Mouse (Mus musculus): Measurements from ENCODE around the gene Pcbd2.

Pcbd2 gene

GRCm38 (mm10) chr13:55733628-55734502 lies 6.7 kb downstream of the Pcbd2 start:
- DNase-seq (ENCODE audit: low spot score in 2 of 2) = no peak

- no peak for DNase-seq (ENCODE audit: low spot score in 2 of 2)
Measured at GRCm38 (mm10) chr13:55737885-55738284, 10.7 kb downstream of the Pcbd2 start.

- no peak for DNase-seq (ENCODE audit: low spot score in 2 of 2)
Measured at GRCm38 (mm10) chr13:55742306-55742705, 15.1 kb downstream of the Pcbd2 start.

- no peak for DNase-seq (ENCODE audit: low spot score in 2 of 2)
Measured at GRCm38 (mm10) chr13:55754380-55754779, 27.2 kb downstream of the Pcbd2 start.

GRCm38 (mm10) chr13:55756789-55757188 lies 29.6 kb downstream of the Pcbd2 start:
- no peak for DNase-seq (ENCODE audit: low spot score in 2 of 2)

GRCm38 (mm10) chr13:55757645-55758044 lies 30.5 kb downstream of the Pcbd2 start:
- DNase-seq (ENCODE audit: low spot score in 2 of 2) = peak in 1 of 2 experiments; percentile 25

- DNase-seq (ENCODE audit: low spot score in 2 of 2) = no peak
Measured at GRCm38 (mm10) chr13:55760576-55760975, 33.4 kb downstream of the Pcbd2 start.

GRCm38 (mm10) chr13:55761486-55761885 lies 34.3 kb downstream of the Pcbd2 start:
- DNase-seq (ENCODE audit: low spot score in 2 of 2) = no peak

- no peak for DNase-seq (ENCODE audit: low spot score in 2 of 2)
Measured at GRCm38 (mm10) chr13:55774352-55774751, 47.2 kb downstream of the Pcbd2 start.

GRCm38 (mm10) chr13:55775056-55775455 lies 47.9 kb downstream of the Pcbd2 start:
- DNase-seq (ENCODE audit: low spot score in 2 of 2) = no peak

- no peak for DNase-seq (ENCODE audit: low spot score in 2 of 2)
Measured at GRCm38 (mm10) chr13:55784268-55784667, 57.1 kb downstream of the Pcbd2 start, which contains the start of gene Catsper3. Gene Catsper3, plus strand, starts transcription at chr13:55784568.

GRCm38 (mm10) chr13:55786120-55786519 lies 59.0 kb downstream of the Pcbd2 start:
- no peak for DNase-seq (ENCODE audit: low spot score in 2 of 2)

- no peak for DNase-seq (ENCODE audit: low spot score in 2 of 2)
Measured at GRCm38 (mm10) chr13:55801246-55801645, 74.1 kb downstream of the Pcbd2 start.

- DNase-seq (ENCODE audit: low spot score in 2 of 2) = no peak
Measured at GRCm38 (mm10) chr13:55803973-55804372, 76.8 kb downstream of the Pcbd2 start.

- DNase-seq (ENCODE audit: low spot score in 2 of 2) = no peak
Measured at GRCm38 (mm10) chr13:55809041-55809623, 82.0 kb downstream of the Pcbd2 start.

GRCm38 (mm10) chr13:55809707-55810106 lies 82.5 kb downstream of the Pcbd2 start:
- no peak for DNase-seq (ENCODE audit: low spot score in 2 of 2)

- no peak for DNase-seq (ENCODE audit: low spot score in 2 of 2)
Measured at GRCm38 (mm10) chr13:55810947-55811346, 83.8 kb downstream of the Pcbd2 start.

GRCm38 (mm10) chr13:55813490-55814016 lies 86.4 kb downstream of the Pcbd2 start:
- no peak for DNase-seq (ENCODE audit: low spot score in 2 of 2)

GRCm38 (mm10) chr13:55814834-55815233 lies 87.7 kb downstream of the Pcbd2 start:
- no peak for DNase-seq (ENCODE audit: low spot score in 2 of 2)

GRCm38 (mm10) chr13:55822499-55822898 lies 95.3 kb downstream of the Pcbd2 start:
- DNase-seq (ENCODE audit: low spot score in 2 of 2) = no peak

- no peak for DNase-seq (ENCODE audit: low spot score in 2 of 2)
Measured at GRCm38 (mm10) chr13:55824151-55824945, 97.2 kb downstream of the Pcbd2 start.

GRCm38 (mm10) chr13:55825245-55825681 lies 98.1 kb downstream of the Pcbd2 start:
- DNase-seq (ENCODE audit: low spot score in 2 of 2) = no peak

All from spleen, postnatal 10 days (tissue).